Mouse (Mus musculus): Measurements from ENCODE around the gene Hspa12b. TPM values are rescaled to one million over a fixed set of nuclear protein-coding genes. Genes with fewer than 3 reads are reported as not detected.

Hspa12b gene
- polyA plus RNA-seq, 1 experiment from 2014 or later: 6.4 TPM

GRCm38 (mm10) chr2:131143007-131143780 is 16.1 kb downstream of the Hspa12b start:
- Histone ChIP-seq H3K27me3 (ENCODE audit: insufficient read depth, poor library complexity, severe bottlenecking) (no peaks in the 10 kb centered on the region), H3K4me3 (peak overlapping the region; percentile 27), H3K27ac (no peak overlapping the region), H3K4me1 (replicated peaks) (peaks cover 41% of the 10 kb centered on the region), H3K9me3 (no peaks in the 10 kb centered on the region), H3K36me3 (peaks cover 63% of the 10 kb centered on the region)
- WGBS: 64% methylated on average over 22 of the region's 22 CpGs
- DNase-seq (ENCODE audit: low spot score): no peak

GRCm38 (mm10) chr2:131145121-131145520 is 18.0 kb downstream of the Hspa12b start:
- DNase-seq (ENCODE audit: low spot score): no peak
- no peak overlapping the region for H3K27ac ChIP-seq
- no peak overlapping the region for H3K4me3 ChIP-seq
- H3K36me3 ChIP-seq: peaks cover 75% of the 10 kb centered on the region
- peaks cover 31% of the 10 kb centered on the region for H3K4me1 ChIP-seq (replicated peaks)
- no peaks in the 10 kb centered on the region for H3K27me3 ChIP-seq (ENCODE audit: insufficient read depth, poor library complexity, severe bottlenecking)
- no peaks in the 10 kb centered on the region for H3K9me3 ChIP-seq
- WGBS: 65% methylated on average over 13 of the region's 13 CpGs

- Histone ChIP-seq H3K4me3 (no peak overlapping the region), H3K27me3 (ENCODE audit: insufficient read depth, poor library complexity, severe bottlenecking) (no peaks in the 10 kb centered on the region), H3K4me1 (replicated peaks) (peaks cover 27% of the 10 kb centered on the region), H3K36me3 (peaks cover 79% of the 10 kb centered on the region), H3K9me3 (no peaks in the 10 kb centered on the region), H3K27ac (no peak overlapping the region)
- WGBS: 92% methylated on average over 2 of the region's 2 CpGs
- DNase-seq (ENCODE audit: low spot score): no peak
Observed at GRCm38 (mm10) chr2:131145536-131145935, 18.5 kb downstream of the Hspa12b start.

- 92% methylated on average over 21 of the region's 21 CpGs for WGBS
- no peaks in the 10 kb centered on the region for H3K27me3 ChIP-seq (ENCODE audit: insufficient read depth, poor library complexity, severe bottlenecking)
- H3K4me3 ChIP-seq: no peak overlapping the region
- no peaks in the 10 kb centered on the region for H3K9me3 ChIP-seq
- DNase-seq (ENCODE audit: low spot score): no peak
- H3K27ac ChIP-seq: no peak overlapping the region
- peaks cover 88% of the 10 kb centered on the region for H3K36me3 ChIP-seq
- peaks cover 19% of the 10 kb centered on the region for H3K4me1 ChIP-seq (replicated peaks)
Observed at GRCm38 (mm10) chr2:131146193-131147042, 19.3 kb downstream of the Hspa12b start.

- peaks cover 19% of the 10 kb centered on the region for H3K4me1 ChIP-seq (replicated peaks)
- no peak for DNase-seq (ENCODE audit: low spot score)
Observed at GRCm38 (mm10) chr2:131147043-131147365, 19.9 kb downstream of the Hspa12b start.

GRCm38 (mm10) chr2:131148353-131149253 is 21.5 kb downstream of the Hspa12b start:
- no peak for DNase-seq (ENCODE audit: low spot score)
- Histone ChIP-seq H3K36me3 (peaks cover 100% of the 10 kb centered on the region), H3K27ac (no peak overlapping the region), H3K9me3 (no peaks in the 10 kb centered on the region), H3K27me3 (ENCODE audit: insufficient read depth, poor library complexity, severe bottlenecking) (no peaks in the 10 kb centered on the region), H3K4me3 (no peak overlapping the region), H3K4me1 (replicated peaks) (peaks cover 13% of the 10 kb centered on the region; the same call in 1 of the 2 replicates)
- WGBS: 87% methylated on average over 8 of the region's 8 CpGs

More at GRCm38 (mm10) chr2:131147043-131147365, 19.9 kb downstream of the Hspa12b start:
- Histone ChIP-seq H3K36me3 (peaks cover 93% of the 10 kb centered on the region), H3K27me3 (ENCODE audit: insufficient read depth, poor library complexity, severe bottlenecking) (no peaks in the 10 kb centered on the region), H3K4me3 (no peak overlapping the region), H3K27ac (no peak overlapping the region), H3K9me3 (no peaks in the 10 kb centered on the region)
- 93% methylated on average over 8 of the region's 8 CpGs for WGBS

GRCm38 (mm10) chr2:131149254-131149578 is 22.1 kb downstream of the Hspa12b start:
- peaks cover 13% of the 10 kb centered on the region; the same call in 1 of the 2 replicates for H3K4me1 ChIP-seq (replicated peaks)

GRCm38 (mm10) chr2:131152166-131152730 is 25.2 kb downstream of the Hspa12b start:
- H3K4me1 ChIP-seq (replicated peaks): peaks cover 26% of the 10 kb centered on the region
- DNase-seq (ENCODE audit: low spot score): no peak
- H3K9me3 ChIP-seq: no peaks in the 10 kb centered on the region
- WGBS: 93% methylated on average over 7 of the region's 7 CpGs
- H3K36me3 ChIP-seq: peaks cover 90% of the 10 kb centered on the region
- H3K27ac ChIP-seq: no peak overlapping the region
- no peak overlapping the region for H3K4me3 ChIP-seq
- H3K27me3 ChIP-seq (ENCODE audit: insufficient read depth, poor library complexity, severe bottlenecking): no peaks in the 10 kb centered on the region

More at GRCm38 (mm10) chr2:131149254-131149578, 22.1 kb downstream of the Hspa12b start:
- H3K36me3 ChIP-seq: peaks cover 100% of the 10 kb centered on the region
- H3K4me3 ChIP-seq: no peak overlapping the region
- no peaks in the 10 kb centered on the region for H3K27me3 ChIP-seq (ENCODE audit: insufficient read depth, poor library complexity, severe bottlenecking)
- H3K9me3 ChIP-seq: no peaks in the 10 kb centered on the region
- no peak overlapping the region for H3K27ac ChIP-seq
- no peak for DNase-seq (ENCODE audit: low spot score)
- WGBS: 95% methylated on average over 3 of the region's 3 CpGs

- H3K4me1 ChIP-seq (replicated peaks): peaks cover 36% of the 10 kb centered on the region
- peaks cover 72% of the 10 kb centered on the region for H3K36me3 ChIP-seq
- DNase-seq (ENCODE audit: low spot score): no peak
- H3K27me3 ChIP-seq (ENCODE audit: insufficient read depth, poor library complexity, severe bottlenecking): no peaks in the 10 kb centered on the region
- no peak overlapping the region for H3K27ac ChIP-seq
- WGBS: 92% methylated on average over 4 of the region's 4 CpGs
- no peak overlapping the region for H3K4me3 ChIP-seq
- H3K9me3 ChIP-seq: no peaks in the 10 kb centered on the region
Observed at GRCm38 (mm10) chr2:131154036-131154435, 27.0 kb downstream of the Hspa12b start.

GRCm38 (mm10) chr2:131156987-131157386 is 29.9 kb downstream of the Hspa12b start:
- H3K27me3 ChIP-seq (ENCODE audit: insufficient read depth, poor library complexity, severe bottlenecking): no peaks in the 10 kb centered on the region
- H3K9me3 ChIP-seq: no peaks in the 10 kb centered on the region
- peaks cover 52% of the 10 kb centered on the region for H3K4me1 ChIP-seq (replicated peaks)
- DNase-seq (ENCODE audit: low spot score): no peak
- WGBS: 94% methylated on average over 7 of the region's 7 CpGs
- H3K4me3 ChIP-seq: no peak overlapping the region
- no peak overlapping the region for H3K27ac ChIP-seq
- H3K36me3 ChIP-seq: peaks cover 43% of the 10 kb centered on the region

- Histone ChIP-seq H3K36me3 (peaks cover 19% of the 10 kb centered on the region), H3K27ac (peak overlapping the region; percentile 95), H3K4me3 (peak overlapping the region; percentile 86), H3K4me1 (replicated peaks) (peaks cover 47% of the 10 kb centered on the region), H3K27me3 (ENCODE audit: insufficient read depth, poor library complexity, severe bottlenecking) (no peaks in the 10 kb centered on the region), H3K9me3 (no peaks in the 10 kb centered on the region)
- under 1% methylated on average over 18 of the region's 18 CpGs for WGBS
- DNase-seq (ENCODE audit: low spot score): no peak
Observed at GRCm38 (mm10) chr2:131159491-131159910, 32.4 kb downstream of the Hspa12b start.

- peaks cover 47% of the 10 kb centered on the region for H3K4me1 ChIP-seq (replicated peaks)
- H3K9me3 ChIP-seq: no peaks in the 10 kb centered on the region
- peak within 1 kb of the TSS; percentile 95 for H3K27ac ChIP-seq
- peaks cover 14% of the 10 kb centered on the region for H3K36me3 ChIP-seq
- DNase-seq (ENCODE audit: low spot score): peak; percentile 96
- no peaks in the 10 kb centered on the region for H3K27me3 ChIP-seq (ENCODE audit: insufficient read depth, poor library complexity, severe bottlenecking)
- WGBS: under 1% methylated on average over 54 of the region's 54 CpGs
- H3K4me3 ChIP-seq: peak within 1 kb of the TSS; percentile 86
Observed at GRCm38 (mm10) chr2:131159938-131160581, 33.0 kb downstream of the Hspa12b start, which contains the start of gene 1700037H04Rik. 1700037H04Rik (minus strand) TSS chr2:131160081.
